Mouse (Mus musculus) hindbrain, embryonic 16.5 days (tissue): ENCODE data around the gene Loxl1. TPM values are rescaled to one million over a fixed set of nuclear protein-coding genes. Genes with fewer than 3 reads are reported as not detected.

Experiments
- ATAC-seq: fragments of 200-750 bp; cut with Nextera tagmentation; 2 replicates; pipeline ENCODE4 v1.8.0; 2017; ENCODE audit warnings: moderate TSS enrichment, moderate library complexity
- H3K27ac ChIP-seq: fragments of 300-500 bp; sonication (generic); 2 replicates; pipeline ENCODE4 v1.5.1; 2014; ENCODE audit warnings: low read depth, mild to moderate bottlenecking, control low read depth, low read length, moderate library complexity
- H3K27me3 ChIP-seq: fragments of 300-500 bp; sonication (generic); replicated peaks from 2 replicates; pipeline ENCODE4 v1.6.1; 2014; ENCODE audit warnings: low read length; ENCODE audit not compliant: control insufficient read depth, insufficient read depth
- H3K36me3 ChIP-seq: fragments of 300-500 bp; sonication (generic); 2 replicates; pipeline ENCODE4 v1.6.1; 2014; ENCODE audit warnings: mild to moderate bottlenecking, low read length, moderate library complexity, mixed read lengths; ENCODE audit not compliant: control insufficient read depth, insufficient read depth
- H3K4me1 ChIP-seq: fragments of 300-500 bp; sonication (generic); 2 replicates; pipeline ENCODE4 v1.6.1; 2014; ENCODE audit warnings: low read depth, low read length; ENCODE audit not compliant: control insufficient read depth, insufficient read depth
- H3K4me2 ChIP-seq: fragments of 300-500 bp; sonication (generic); 2 replicates; pipeline ENCODE4 v1.6.1; 2014; ENCODE audit warnings: mild to moderate bottlenecking, low read length, control low read depth, moderate library complexity
- H3K4me3 ChIP-seq: fragments of 300-500 bp; sonication (generic); 2 replicates; pipeline ENCODE4 v1.5.1; 2014; ENCODE audit warnings: mild to moderate bottlenecking, low read length, control low read depth, moderate library complexity
- H3K9ac ChIP-seq: fragments of 300-500 bp; sonication (generic); 2 replicates; pipeline ENCODE4 v1.6.1; 2014; ENCODE audit warnings: low read depth, mild to moderate bottlenecking, control low read depth, low read length, moderate library complexity
- H3K9me3 ChIP-seq: fragments of 300-500 bp; sonication (generic); 2 replicates; pipeline ENCODE4 v1.6.1; 2014; ENCODE audit warnings: mild to moderate bottlenecking, low read length, moderate library complexity; ENCODE audit not compliant: control insufficient read depth
- WGBS: fragments of 180-500 bp; shearing (Covaris S2); extraction: QIAGEN DNeasy Blood & Tissue Kit; methylation state at CpG from one replicate; pipeline ENCODE4 v1.1.7; 2014; 5-methylcytosine and 5-hydroxymethylcytosine counted together
- polyA plus RNA-seq: library from polyadenylated mRNA; unstranded; fragments of >200 nt; fragmentation: Nextera tagmentation; extraction: Ambion mirVana; gene quantifications from 2 replicates; pipeline ENCODE4 v1.2.1, GENCODE M21; 2015

Loxl1 gene
- polyA plus RNA-seq, 1 experiment from 2014 or later, result 7.4 TPM

DNA sequence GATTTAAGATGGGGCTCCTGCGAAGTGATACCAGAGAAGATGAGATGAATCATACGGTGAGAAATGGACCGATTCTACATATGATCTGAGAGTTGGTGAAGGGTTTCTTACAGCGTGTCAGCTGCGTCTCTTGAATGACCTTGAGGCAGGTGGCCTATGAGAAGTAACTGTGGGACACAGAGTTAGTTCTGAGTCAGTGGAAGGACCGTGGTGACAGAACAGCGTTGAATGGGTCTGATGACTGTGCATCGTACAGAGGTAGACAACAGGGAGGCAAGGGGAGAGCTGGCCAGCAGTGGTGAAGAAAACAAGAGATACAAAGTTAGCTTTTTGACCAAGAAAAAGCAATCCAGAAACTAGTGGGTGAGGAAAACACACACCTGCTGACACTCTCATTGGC is 62.7 kb downstream of the Loxl1 start:
- Histone ChIP-seq H3K27me3 (no peaks in the 10 kb centered on the region), H3K4me2 (peak overlapping the region; percentile 61), H3K36me3 (no peaks in the 10 kb centered on the region), H3K27ac (no peak overlapping the region), H3K9me3 (no peaks in the 10 kb centered on the region), H3K4me3 (no peak overlapping the region), H3K9ac (no peak overlapping the region), H3K4me1 (peaks cover 16% of the 10 kb centered on the region)
- WGBS, result 76% methylated on average over 8 of the region's 8 CpGs
- ATAC-seq, result no peak

DNA sequence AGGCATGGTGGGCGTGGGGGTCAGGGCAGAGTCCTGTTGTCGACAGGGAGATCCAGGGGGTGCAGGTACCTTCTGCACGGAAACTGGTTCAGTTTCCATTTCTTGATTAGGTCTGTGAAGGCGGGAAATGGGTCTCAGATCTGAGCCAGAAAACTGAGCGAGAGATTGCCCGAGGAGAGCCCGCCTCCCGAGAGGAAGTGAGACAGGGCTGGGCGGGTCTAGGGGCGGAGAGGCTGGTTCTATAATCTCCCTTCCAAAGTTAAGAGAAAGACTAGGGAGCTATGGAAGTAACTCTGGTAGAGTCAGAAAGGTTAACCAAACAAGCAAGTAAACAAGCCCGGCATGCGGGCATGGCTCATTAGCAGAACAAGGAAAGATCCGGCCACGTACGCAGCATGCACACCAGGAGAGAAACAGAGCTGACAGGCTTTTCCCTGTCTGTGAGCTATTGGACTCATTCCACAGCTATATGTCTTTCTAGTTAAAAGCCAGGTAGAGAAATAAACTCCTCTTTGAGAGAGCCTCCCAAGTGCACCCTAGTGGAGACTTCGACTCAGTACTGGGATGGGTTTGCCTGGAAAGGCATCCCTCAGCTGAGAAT is 63.3 kb downstream of the Loxl1 start, which contains the start of gene Pml:
TSS of gene Pml (minus strand) at position 195 of the 601 bp plus-strand sequence.
- WGBS, result 2% methylated on average over 16 of the region's 16 CpGs
- peak within 1 kb of the TSS; percentile 45 for H3K4me3 ChIP-seq
- ATAC-seq, result 0 out of 2 replicates have a peak, but pooled peaks have one; percentile 29
- peak within 1 kb of the TSS; percentile 73 for H3K27ac ChIP-seq
- no peaks in the 10 kb centered on the region for H3K27me3 ChIP-seq
- no peaks in the 10 kb centered on the region for H3K9me3 ChIP-seq
- peaks cover 12% of the 10 kb centered on the region for H3K4me1 ChIP-seq
- peak within 1 kb of the TSS; percentile 61 for H3K4me2 ChIP-seq
- no peaks in the 10 kb centered on the region for H3K36me3 ChIP-seq
- peak within 1 kb of the TSS; percentile 59 for H3K9ac ChIP-seq

DNA sequence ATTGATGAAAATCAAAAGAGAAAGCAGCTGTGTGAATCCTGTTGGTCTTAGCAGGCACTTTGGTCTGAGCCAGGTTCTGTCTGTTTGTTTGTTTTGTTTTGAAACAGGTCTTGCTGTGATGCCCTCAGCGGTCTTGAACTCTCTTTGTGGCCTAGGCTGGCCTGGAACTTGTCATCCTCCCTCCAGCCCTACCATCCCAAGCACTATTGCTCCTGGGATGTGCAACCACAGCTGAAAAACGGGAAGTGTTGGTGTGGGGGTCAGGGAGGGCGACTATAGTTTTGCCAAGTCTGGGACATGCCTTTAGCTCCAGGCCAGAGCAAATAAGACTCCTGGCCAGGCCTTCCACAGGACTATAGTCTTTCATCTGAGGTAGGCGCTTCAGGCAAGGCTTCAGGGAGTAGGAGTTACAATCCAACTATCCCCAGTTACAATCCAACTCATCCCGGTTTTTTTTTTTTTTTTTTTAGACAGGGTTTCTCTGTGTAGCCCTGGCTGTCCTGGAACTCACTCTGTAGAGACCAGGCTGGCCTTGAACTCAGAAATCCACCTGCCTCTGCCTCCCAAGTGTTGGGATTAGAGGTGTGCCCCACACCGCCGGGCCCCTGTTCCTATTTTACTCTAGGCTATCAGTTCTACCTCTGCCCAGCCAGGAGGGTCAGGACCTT is 64.1 kb downstream of the Loxl1 start:
- no peak for ATAC-seq
- Histone ChIP-seq H3K9ac (peak overlapping the region; percentile 59), H3K4me3 (peak overlapping the region; percentile 45), H3K27me3 (no peaks in the 10 kb centered on the region), H3K4me2 (peak overlapping the region; percentile 61), H3K36me3 (no peaks in the 10 kb centered on the region), H3K9me3 (no peaks in the 10 kb centered on the region), H3K4me1 (peaks cover 9% of the 10 kb centered on the region), H3K27ac (no peak overlapping the region)
- 47% methylated on average over 7 of the region's 7 CpGs for WGBS

DNA sequence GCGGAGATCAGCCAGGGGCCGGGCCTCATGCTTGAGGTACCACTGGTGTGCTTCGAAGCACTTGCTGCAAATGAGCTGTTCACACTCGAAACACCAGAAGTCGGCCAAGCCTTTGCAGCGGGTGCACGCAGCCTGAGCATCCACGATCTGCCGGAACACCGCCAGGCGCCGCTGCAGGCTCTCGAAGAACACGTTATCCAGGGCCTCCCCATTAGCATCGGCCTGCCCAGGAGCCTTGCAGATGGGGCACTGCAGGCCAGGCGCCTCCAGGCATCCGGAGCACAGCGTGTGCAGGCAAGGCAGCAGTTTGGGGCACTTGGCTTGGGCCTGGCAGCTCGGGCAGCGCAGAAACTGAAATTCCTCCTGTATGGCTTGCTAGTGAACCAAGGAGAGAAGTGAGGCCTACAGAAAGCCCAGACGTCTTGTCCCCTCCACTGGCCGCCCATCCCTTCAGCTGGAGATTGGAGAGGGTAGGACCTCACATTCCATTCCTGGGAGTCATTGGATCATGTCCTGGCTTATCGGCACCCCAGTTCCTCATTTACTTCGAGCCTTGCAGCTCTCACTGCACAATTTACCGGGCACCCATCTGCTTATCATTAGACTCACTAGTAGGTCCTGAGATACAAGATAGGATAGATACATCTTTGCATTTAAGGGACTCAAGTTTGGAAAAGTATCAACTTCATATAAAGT is 65.8 kb downstream of the Loxl1 start:
- Histone ChIP-seq H3K36me3 (no peaks in the 10 kb centered on the region), H3K27me3 (no peaks in the 10 kb centered on the region), H3K9ac (peak overlapping the region; percentile 60), H3K4me2 (peak overlapping the region; percentile 41), H3K27ac (peak overlapping the region; percentile 11; the same call in 1 of the 2 replicates), H3K4me3 (peak overlapping the region; percentile 13; the same call in 1 of the 2 replicates), H3K9me3 (no peaks in the 10 kb centered on the region), H3K4me1 (peaks cover 11% of the 10 kb centered on the region)
- WGBS, result 14% methylated on average over 25 of the region's 25 CpGs
- ATAC-seq, result peak; percentile 87

DNA sequence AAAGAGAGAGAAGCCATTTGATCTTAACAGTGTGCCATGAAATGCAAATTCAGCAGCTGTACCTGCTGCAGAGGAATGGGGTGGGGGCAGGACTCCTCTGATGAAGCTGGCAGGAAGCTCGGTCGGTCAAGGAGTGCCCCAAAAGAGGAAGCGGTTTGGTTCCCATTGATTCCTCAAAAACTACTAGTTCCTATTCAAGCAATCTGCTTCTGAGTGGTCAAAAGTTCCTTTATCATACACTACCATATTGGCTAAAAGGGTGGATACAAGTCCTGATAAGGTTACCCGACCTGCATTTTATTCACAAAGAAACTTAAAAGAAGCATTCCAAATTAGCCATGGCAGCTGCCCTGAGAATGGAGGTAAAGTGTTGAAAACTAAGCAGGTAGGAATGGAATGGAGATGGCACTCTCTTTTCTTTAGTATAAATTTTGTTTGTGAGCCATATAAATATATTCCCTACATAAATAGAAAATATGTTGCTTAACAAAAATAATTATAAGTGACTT is 66.8 kb downstream of the Loxl1 start:
- no peak overlapping the region for H3K4me3 ChIP-seq
- ATAC-seq, result no peak
- H3K9ac ChIP-seq, result no peak overlapping the region
- no peaks in the 10 kb centered on the region for H3K9me3 ChIP-seq
- H3K4me1 ChIP-seq, result peaks cover 19% of the 10 kb centered on the region
- no peak overlapping the region for H3K4me2 ChIP-seq
- no peak overlapping the region for H3K27ac ChIP-seq
- H3K27me3 ChIP-seq, result no peaks in the 10 kb centered on the region
- 83% methylated on average over 4 of the region's 4 CpGs for WGBS
- no peaks in the 10 kb centered on the region for H3K36me3 ChIP-seq

DNA sequence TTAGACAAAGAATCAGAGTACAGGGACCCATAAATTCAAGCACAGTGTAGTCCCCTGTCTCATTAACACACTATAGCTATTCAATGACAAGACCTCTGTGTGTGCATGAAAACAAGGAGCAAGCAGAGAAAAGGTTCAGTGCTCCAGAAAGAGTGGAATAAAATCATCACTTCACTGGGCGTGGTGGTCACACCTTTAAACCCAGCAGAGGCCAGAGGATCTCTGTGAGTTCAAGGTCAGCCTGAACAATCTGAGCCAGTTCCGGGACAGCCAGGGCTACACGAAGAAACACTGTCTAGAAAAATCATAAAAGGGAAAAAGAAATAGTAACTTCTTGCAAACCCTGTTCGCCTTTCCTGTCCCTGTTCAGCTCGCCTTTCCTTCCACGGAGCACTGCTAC is 69.3 kb downstream of the Loxl1 start:
- H3K4me1 ChIP-seq, result peaks cover 19% of the 10 kb centered on the region
- 87% methylated on average over 6 of the region's 6 CpGs for WGBS
- no peak overlapping the region for H3K27ac ChIP-seq
- H3K4me3 ChIP-seq, result no peak overlapping the region
- H3K27me3 ChIP-seq, result no peaks in the 10 kb centered on the region
- no peaks in the 10 kb centered on the region for H3K36me3 ChIP-seq
- no peak overlapping the region for H3K9ac ChIP-seq
- H3K4me2 ChIP-seq, result no peak overlapping the region
- H3K9me3 ChIP-seq, result no peaks in the 10 kb centered on the region
- no peak for ATAC-seq

DNA sequence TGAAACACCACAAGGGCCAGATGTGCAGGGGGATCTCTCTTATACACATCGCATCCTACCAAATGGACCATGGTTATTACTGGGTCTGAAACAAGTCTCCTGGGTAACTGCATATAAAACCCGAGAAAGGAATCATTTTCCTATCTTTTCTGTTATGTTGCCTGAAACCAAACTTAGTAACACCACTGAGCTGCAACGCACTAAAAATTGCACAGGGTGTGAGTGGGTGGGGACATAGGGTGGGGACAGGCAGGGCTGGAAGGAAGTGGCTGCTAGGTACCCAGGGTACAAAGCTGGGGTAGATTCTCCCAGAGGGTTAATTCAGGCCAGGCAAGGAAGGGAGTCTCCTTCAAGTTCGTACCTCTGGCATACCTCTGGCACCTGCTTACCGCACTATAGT is 70.3 kb downstream of the Loxl1 start:
- Histone ChIP-seq H3K4me1 (peaks cover 19% of the 10 kb centered on the region), H3K4me3 (no peak overlapping the region), H3K36me3 (no peaks in the 10 kb centered on the region), H3K27me3 (no peaks in the 10 kb centered on the region), H3K4me2 (no peak overlapping the region), H3K9ac (no peak overlapping the region), H3K27ac (no peak overlapping the region), H3K9me3 (no peaks in the 10 kb centered on the region)
- 83% methylated on average over 5 of the region's 5 CpGs for WGBS
- ATAC-seq, result no peak

DNA sequence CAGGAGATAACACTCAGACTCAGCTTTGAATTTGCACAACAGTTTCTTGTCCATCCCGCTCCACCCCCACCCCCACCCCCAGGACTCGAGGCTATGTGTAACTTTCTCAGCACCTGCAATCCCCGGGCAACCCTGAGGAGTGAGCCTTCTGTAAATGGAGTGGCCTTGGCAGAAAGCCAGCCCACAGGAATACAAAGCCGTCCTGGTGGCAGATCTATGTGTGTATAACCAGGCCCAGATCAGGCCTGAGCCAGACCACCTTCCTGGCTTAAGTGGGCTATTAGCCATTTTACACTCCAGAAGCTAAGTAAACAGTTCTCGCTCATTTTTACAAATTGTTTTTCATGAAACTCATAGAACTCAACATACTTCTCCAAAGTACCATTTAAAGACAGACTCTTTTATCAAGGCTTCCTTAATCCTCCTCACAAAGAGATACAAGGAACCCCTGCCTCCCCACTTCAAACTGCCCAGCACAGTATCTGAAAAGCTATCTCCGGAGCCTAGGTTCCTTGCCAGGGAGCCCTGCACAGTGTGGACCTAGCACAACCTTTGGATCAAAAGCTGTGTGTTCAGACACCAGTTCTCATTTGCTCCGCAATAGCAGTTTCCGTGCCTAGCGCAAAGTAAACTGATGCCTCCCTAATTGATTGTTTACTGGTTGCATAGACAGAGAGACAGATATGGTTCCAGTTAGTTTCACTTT is 71.1 kb downstream of the Loxl1 start:
- ATAC-seq, result 0 out of 2 replicates have a peak, but pooled peaks have one; percentile 48
- Histone ChIP-seq H3K27ac (0 out of 2 replicates have a peak overlapping the region, but pooled peaks have one; percentile 48), H3K9me3 (no peaks in the 10 kb centered on the region), H3K27me3 (no peaks in the 10 kb centered on the region), H3K9ac (no peak overlapping the region), H3K4me3 (no peak overlapping the region), H3K4me1 (peaks cover 13% of the 10 kb centered on the region), H3K36me3 (no peaks in the 10 kb centered on the region), H3K4me2 (no peak overlapping the region)
- 50% methylated on average over 9 of the region's 9 CpGs for WGBS
